9 mouse cellular contexts compared by ENCODE assay signal in the genomic region with DNA sequence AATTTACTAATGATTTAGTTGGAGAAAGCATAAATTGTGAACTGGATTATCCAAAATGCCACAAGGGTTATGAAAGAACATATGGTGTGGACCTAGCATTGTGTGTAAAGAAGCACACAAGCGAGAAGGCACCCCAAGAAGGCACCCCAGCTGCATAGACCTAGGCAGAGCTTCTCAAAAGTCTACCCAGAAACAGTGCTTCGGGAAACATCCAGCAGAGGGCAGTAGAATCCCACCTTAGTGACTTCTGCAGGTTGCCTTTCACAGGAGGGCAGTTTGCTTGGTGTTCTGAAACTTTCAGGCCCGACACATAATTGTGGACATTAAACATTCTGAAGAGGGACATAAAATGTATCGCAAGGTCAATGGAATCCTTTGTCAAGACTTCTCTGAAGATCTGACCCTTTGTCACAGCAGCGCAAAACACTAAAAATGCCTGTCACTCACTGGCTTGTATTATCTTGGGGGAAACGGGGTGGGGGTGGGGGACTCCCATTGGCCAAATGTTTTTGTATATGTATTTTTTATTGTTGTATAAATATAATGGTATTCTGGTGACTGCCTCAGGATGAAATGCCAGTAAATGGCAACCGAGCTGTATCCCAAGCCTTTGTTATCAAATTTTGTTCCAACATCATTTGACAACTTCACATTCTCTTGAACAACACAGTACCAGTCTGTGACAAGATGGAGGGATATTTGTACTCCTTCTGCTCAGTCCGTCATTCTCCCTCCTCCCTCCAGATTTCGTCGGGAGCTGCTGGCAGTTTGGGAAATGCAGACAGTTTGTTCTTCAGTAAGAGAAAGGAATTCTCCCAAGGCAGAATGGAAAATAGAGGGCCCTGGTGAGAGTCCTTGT.
A peak's percentile ranks its signal among the peaks of the same experiment; 100 is the strongest.
DNase-seq lines count a peak whose midpoint lies in the region; TF ChIP-seq lines count a peak whose summit lies in the region.
"Had no signal": no experiment of that assay in that cellular context is flagged by ENCODE, and none has a peak within 500 bp of the region (broad histone marks: within the 10 kb centered on the region; RNA-seq: fewer than 3 reads in every experiment).

No protein-coding gene starts in this region.

- peak; percentile 70 for DNase-seq in 416B (ENCODE audit: low read depth)
- DNase-seq in adipocyte (ENCODE audit: low spot score): peak; percentile 71
- DNase-seq in cerebellum, postnatal 4 days (ENCODE audit: low spot score in 2 of 2): peak; percentile 70 to 90
- DNase-seq in gastrocnemius, postnatal 10 days: peak; percentile 73
- peak; percentile 82 for DNase-seq in kidney, postnatal 10 days
- DNase-seq in liver, adult 2 months (ENCODE audit: extremely low read depth, low read depth, low spot score): peak; percentile 31
- peak; percentile 36 to 74 for DNase-seq in urinary bladder, postnatal 4 days (ENCODE audit: low spot score in 2 of 2)

- no peaks in the 10 kb centered on the region for H3K36me3 ChIP-seq in liver, adult 2 months (ENCODE audit: control insufficient read depth, insufficient read depth, low read length)

- peak; percentile 52 for TF ChIP-seq CTCF in liver, adult 2 months (IDR thresholded peaks at IDR 0.05; ENCODE audit: low read depth, low read length)
- 0 out of 2 replicates have a peak, but pooled peaks have one; percentile 13 for TF ChIP-seq CTCF in olfactory bulb, adult 2 months (IDR thresholded peaks at IDR 0.05; ENCODE audit: insufficient read depth, low read depth, low read length)

- 54% methylated on average over 10 of the region's 10 CpGs for WGBS in liver, adult 2 months
- 43% methylated on average over 10 of the region's 10 CpGs for WGBS in olfactory bulb, adult 2 months

- H3K27ac ChIP-seq in liver, adult 2 months (replicated peaks; ENCODE audit: insufficient read depth, low read depth, low read length): no peak overlapping the region
- peak overlapping the region; percentile 64; the same call in 1 of the 2 replicates for H3K27ac ChIP-seq in olfactory bulb, adult 2 months (ENCODE audit: insufficient read depth, low read depth, low read length)

- H3K79me2 ChIP-seq in liver, adult 2 months (ENCODE audit: control insufficient read depth, insufficient read depth, low read length): no peaks in the 10 kb centered on the region

- no peaks in the 10 kb centered on the region for H3K4me1 ChIP-seq in liver, adult 2 months (ENCODE audit: control insufficient read depth, insufficient read depth, low read length)
- peaks cover 5% of the 10 kb centered on the region; the same call in 1 of the 2 replicates for H3K4me1 ChIP-seq in olfactory bulb, adult 2 months (ENCODE audit: control insufficient read depth, insufficient read depth, low read length)

- no peaks in the 10 kb centered on the region for H3K27me3 ChIP-seq in liver, adult 2 months (ENCODE audit: control insufficient read depth, insufficient read depth, low read length)

- H3K4me3 ChIP-seq in liver, adult 2 months (ENCODE audit: insufficient read depth, low read depth, low read length): no peak overlapping the region
- no peak overlapping the region for H3K4me3 ChIP-seq in olfactory bulb, adult 2 months (ENCODE audit: insufficient read depth, low read depth, low read length)
- H3K4me3 ChIP-seq: erythroblast, embryonic 14.5 days had no signal

- no peak overlapping the region for H3K9ac ChIP-seq in liver, adult 2 months (ENCODE audit: low read depth, low read length)

- no peak for TF ChIP-seq POLR2A in liver, adult 2 months (IDR thresholded peaks at IDR 0.05; ENCODE audit: extremely low read depth, insufficient read depth, low read length)
- no peak for TF ChIP-seq POLR2A in olfactory bulb, adult 2 months (IDR thresholded peaks at IDR 0.05; ENCODE audit: insufficient read depth, low read depth, low read length)

Comparison
In these comparisons a context has a peak if more than half of its experiments do, and no peak if none do; other contexts are left out.
1. DNase-seq: peak in every context shown above with its lines; median percentile 82 in kidney, postnatal 10 days; 80 in cerebellum, postnatal 4 days; 73 in gastrocnemius, postnatal 10 days; 71 in adipocyte; 70 in 416B; 55 in urinary bladder, postnatal 4 days; 31 in liver, adult 2 months.